Mouse (Mus musculus) G1E (cell line): ENCODE results near the gene Zfp385a. TPM values are rescaled to one million over a fixed set of nuclear protein-coding genes. Genes with fewer than 3 reads are reported as not detected.
A peak's percentile ranks its signal among the peaks of the same experiment; 100 is the strongest.

Source experiments
- ATAC-seq: 2 replicates; pipeline ENCODE4 v1.8.0; 2016; ENCODE audit warnings: mild to moderate bottlenecking; ENCODE audit not compliant: insufficient number of reproducible peaks, poor library complexity, low FRiP score, severe bottlenecking; ENCODE audit errors: extremely low read depth
- DNase-seq: peaks from one replicate; pipeline ENCODE4 v3.0.0; 2012; ENCODE audit warnings: low spot score
- H3K27me3 ChIP-seq: 2 replicates; pipeline ENCODE4 v1.6.1; 2012; ENCODE audit warnings: mild to moderate bottlenecking, low read length, inconsistent platforms; ENCODE audit not compliant: insufficient read depth
- H3K36me3 ChIP-seq: replicated peaks from 2 replicates; pipeline ENCODE3; 2012; ENCODE audit warnings: mild to moderate bottlenecking, inconsistent platforms
- H3K4me1 ChIP-seq: 2 replicates; pipeline ENCODE4 v1.6.1; 2012; ENCODE audit warnings: low read depth, low read length, inconsistent platforms, mixed read lengths; ENCODE audit not compliant: insufficient read depth
- H3K4me3 ChIP-seq: 2 replicates; pipeline ENCODE4 v1.5.1; 2012; ENCODE audit warnings: low read depth, mild to moderate bottlenecking, inconsistent platforms, low read length, moderate library complexity, mixed read lengths
- H3K9me3 ChIP-seq: replicated peaks from 2 replicates; pipeline ENCODE4 v1.6.1; 2012; ENCODE audit warnings: inconsistent platforms
- CTCF ChIP-seq: IDR thresholded peaks from 2 replicates; pipeline ENCODE4 v1.5.1; 2012; ENCODE audit warnings: low read depth, low read length, inconsistent platforms, mixed read lengths
- GATA1 ChIP-seq: IDR thresholded peaks from 2 replicates; pipeline ENCODE4 v1.6.1; 2012; ENCODE audit warnings: borderline replicate concordance, low read length, inconsistent platforms, mixed read lengths
- GATA2 ChIP-seq: IDR thresholded peaks from 2 replicates; pipeline ENCODE4 v1.6.1; 2012; ENCODE audit warnings: low read depth, low read length, inconsistent platforms, borderline replicate concordance
- POLR2AphosphoS5 ChIP-seq: IDR thresholded peaks from 2 replicates; pipeline ENCODE4 v1.6.1; 2012; ENCODE audit warnings: low read depth, low read length, inconsistent platforms; ENCODE audit not compliant: insufficient replicate concordance
- TAL1 ChIP-seq: conservative IDR thresholded peaks from 2 replicates; pipeline ENCODE4 v1.6.1; 2012; ENCODE audit warnings: low read depth, low read length, inconsistent platforms, mixed read lengths
- polyA plus RNA-seq: library from polyadenylated mRNA; stranded (reverse); fragments of >175 nt; gene quantifications from 2 replicates; pipeline ENCODE4 v1.2.3, GENCODE M21; 2012
- total RNA-seq, 2 experiments: library from RNA; stranded (forward) in 1 of 2; stranded (reverse) in 1 of 2; fragments of 200-1000 nt in 1 of 2; fragments of >200 nt in 1 of 2; fragmentation: Nextera tagmentation in 1 of 2; gene quantifications; 2 replicates each; pipeline ENCODE4 v1.2.3; 2014 to 2017

Zfp385a gene
- total and polyA plus RNA-seq, 3 experiments: 2.0 to 483 (median 74.3) TPM

DNA sequence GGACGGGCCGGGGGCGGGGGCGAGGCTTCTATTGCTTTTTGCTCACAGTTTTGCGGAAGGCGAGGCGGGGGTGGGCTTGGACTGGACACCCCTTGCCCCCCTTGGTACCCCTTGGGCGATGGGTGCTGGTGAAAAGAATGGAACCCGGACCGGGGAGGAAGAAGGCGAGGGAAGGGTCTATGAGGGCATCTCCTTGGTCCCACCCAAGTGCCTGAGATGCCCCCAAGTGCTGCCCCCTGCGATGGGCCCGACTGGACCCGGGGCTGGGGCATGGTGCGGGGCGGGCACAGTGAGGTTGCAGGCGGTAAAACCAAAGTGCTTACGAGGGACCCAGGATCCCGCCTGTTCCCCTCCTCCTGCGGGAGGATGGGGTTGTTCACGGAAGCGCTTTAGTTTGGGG lies 25.7 kb downstream of the Zfp385a start:
- Histone ChIP-seq H3K4me1 (peaks cover 73% of the 10 kb centered on the region), H3K27me3 (peaks cover 4% of the 10 kb centered on the region), H3K9me3 (no peaks in the 10 kb centered on the region), H3K4me3 (no peak overlapping the region), H3K36me3 (peaks cover 67% of the 10 kb centered on the region)
- TF ChIP-seq POLR2AphosphoS5 (no peak), GATA2 (no peak), CTCF (no peak)
- DNase-seq (no peak), ATAC-seq (no peak)

DNA sequence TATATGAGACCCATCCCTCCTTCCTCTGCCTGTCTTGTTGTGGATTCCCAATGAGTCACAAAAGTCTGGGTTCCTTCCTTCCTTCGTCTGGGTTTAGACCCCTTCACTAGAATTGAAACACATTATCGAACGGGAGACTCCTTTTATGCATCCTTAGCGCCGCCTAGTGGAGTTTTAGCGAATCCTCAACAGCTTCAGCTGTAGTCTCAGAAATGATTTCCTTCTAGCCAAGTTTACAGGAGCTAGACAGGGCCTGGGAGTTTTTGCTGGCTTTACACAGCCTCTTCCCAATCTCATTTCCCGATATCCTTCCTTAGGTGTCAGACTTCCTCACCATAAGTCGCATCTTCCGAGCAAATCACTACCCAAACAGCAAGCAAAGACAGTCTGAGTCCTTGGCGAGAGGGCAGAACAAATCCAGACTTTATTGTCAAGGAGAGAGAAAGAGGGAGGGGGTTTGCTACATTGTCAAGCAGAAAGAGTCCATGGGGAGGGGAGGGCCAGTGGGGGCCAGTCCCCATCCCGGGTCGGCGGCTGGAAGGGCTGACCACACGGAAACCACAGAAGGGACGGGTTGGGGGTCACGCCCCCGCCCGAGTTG lies 26.3 kb downstream of the Zfp385a start:
- peaks cover 10% of the 10 kb centered on the region for H3K27me3 ChIP-seq
- TF ChIP-seq GATA2 (no peak), CTCF (peak; percentile 60; the same call in 1 of the 2 replicates), POLR2AphosphoS5 (no peak), GATA1 (no peak)
- peaks cover 70% of the 10 kb centered on the region for H3K4me1 ChIP-seq
- H3K9me3 ChIP-seq: no peaks in the 10 kb centered on the region
- ATAC-seq (no peak; the same call in 1 of the 2 replicates), DNase-seq (peak; percentile 61)
- no peak overlapping the region for H3K4me3 ChIP-seq
- peaks cover 61% of the 10 kb centered on the region for H3K36me3 ChIP-seq

DNA sequence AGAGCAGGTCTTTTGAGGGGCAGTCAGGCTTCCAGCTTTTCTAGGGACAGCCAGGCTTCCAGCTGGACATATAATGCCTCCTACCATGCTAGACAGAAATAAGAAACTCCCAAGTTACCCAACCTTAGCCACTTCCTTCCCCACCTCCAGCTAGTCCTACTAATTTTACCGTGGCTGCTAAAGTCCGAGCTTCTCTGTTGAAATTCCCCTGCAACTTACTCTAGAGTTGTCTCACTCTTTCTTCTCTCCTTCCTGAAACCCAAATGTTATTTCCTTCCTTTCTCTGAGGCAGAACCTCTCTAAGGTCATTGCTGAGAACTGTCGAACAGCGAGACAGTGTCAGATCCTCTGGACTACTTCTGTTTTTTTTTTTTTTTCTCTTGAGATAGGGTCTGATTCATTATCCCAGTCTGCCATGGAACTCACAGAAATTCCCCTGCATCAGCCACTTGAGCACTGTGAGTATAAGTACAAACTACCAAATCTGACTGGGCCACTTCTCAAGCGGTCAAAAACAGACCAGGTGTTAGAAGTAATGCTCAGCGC lies 29.5 kb downstream of the Zfp385a start, which contains the start of gene Gpr84:
TSS of gene Gpr84 (minus strand) at position 248 of the 546 bp plus-strand sequence.
- TF ChIP-seq GATA2 (no peak), TAL1 (no peak), GATA1 (no peak), POLR2AphosphoS5 (no peak)
- DNase-seq (no peak), ATAC-seq (no peak)
- H3K4me1 ChIP-seq: peaks cover 58% of the 10 kb centered on the region
- peaks cover 30% of the 10 kb centered on the region for H3K36me3 ChIP-seq
- peaks cover 14% of the 10 kb centered on the region for H3K27me3 ChIP-seq
- no peaks in the 10 kb centered on the region for H3K9me3 ChIP-seq
- H3K4me3 ChIP-seq: no peak within 1 kb of the TSS

DNA sequence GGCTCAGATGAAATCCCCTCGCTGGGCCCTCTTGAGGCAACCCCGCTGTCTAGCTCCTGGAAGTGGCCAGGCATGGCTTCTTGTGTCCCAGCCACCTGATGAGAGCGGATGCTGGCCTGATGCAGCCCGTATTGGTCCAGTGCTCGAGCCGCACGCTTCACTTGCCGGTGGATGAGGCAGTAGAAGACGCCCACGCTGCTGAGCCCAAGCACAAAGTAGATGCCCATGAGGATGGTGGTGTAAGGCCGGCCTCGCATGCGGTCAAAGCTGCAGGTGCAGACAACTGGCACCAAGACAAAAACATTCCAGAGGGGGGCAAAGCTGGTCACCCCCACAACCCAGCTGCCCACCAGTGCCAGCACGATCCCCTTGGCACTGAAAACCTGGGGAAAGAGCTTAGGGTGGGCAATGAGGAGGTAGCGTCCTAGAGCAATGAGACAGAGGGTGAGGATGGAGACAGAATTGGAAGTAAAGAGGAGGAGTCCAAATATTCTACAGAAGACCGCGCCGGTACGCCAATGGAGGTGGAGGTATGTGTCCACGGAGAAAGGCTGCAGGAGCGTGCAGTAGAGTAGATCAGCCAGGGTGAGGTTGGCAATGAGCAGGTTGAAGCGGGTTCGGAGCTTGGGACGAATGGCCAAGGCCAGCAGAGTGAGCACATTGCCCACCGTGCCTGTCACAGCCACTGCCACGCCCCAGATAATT lies 30.9 kb downstream of the Zfp385a start:
- Histone ChIP-seq H3K27me3 (peaks cover 25% of the 10 kb centered on the region), H3K4me1 (peaks cover 62% of the 10 kb centered on the region), H3K9me3 (no peaks in the 10 kb centered on the region), H3K36me3 (peaks cover 16% of the 10 kb centered on the region), H3K4me3 (no peak overlapping the region)
- TF ChIP-seq TAL1: no peak
- no peak for TF ChIP-seq CTCF
- no peak for TF ChIP-seq GATA2
- no peak for ATAC-seq
- DNase-seq: no peak

DNA sequence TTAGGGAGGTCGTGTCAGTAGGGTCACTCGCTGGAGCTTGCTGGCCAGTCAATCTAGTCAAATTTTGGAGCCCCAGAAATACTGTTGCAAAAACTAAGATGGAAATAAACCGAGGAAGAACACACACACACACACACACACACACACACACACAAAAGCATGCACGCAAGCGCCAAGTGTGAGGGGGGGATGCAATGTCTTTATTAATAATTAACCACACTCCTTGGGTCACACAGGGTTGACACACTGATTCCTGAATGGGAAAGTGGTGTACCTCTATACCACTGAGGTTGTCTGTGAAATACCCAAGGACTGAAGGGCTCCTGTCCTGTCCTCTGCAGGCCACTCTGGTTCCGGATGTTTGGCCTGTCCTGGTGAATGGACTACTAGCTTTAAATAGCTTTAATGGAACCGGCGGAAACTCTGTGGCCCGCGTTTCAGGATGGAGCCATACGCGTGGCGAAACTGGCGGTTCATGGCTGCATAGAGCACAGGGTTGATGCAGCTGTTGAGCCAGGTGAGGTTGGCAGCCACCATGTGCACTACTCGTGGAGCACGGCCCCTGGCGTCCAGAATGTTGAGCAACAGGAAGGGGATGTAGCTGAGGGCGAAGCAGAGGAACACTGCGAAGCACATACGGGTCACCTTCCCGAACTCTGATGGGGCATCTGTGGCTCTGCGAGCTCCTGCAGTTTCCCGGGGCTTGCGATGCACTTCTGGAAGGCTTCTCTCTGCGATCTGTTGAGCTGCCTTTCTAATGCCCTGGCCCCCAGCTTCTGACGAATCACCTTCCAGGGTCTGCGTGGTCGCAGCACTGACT lies 31.6 kb downstream of the Zfp385a start:
- DNase-seq (no peak), ATAC-seq (no peak)
- peaks cover 8% of the 10 kb centered on the region for H3K36me3 ChIP-seq
- no peaks in the 10 kb centered on the region for H3K9me3 ChIP-seq
- H3K27me3 ChIP-seq: peaks cover 33% of the 10 kb centered on the region
- TF ChIP-seq GATA2: no peak
- no peak for TF ChIP-seq GATA1
- no peak for TF ChIP-seq TAL1
- TF ChIP-seq CTCF: no peak
- no peak for TF ChIP-seq POLR2AphosphoS5
- peaks cover 58% of the 10 kb centered on the region for H3K4me1 ChIP-seq
- H3K4me3 ChIP-seq: no peak overlapping the region

DNA sequence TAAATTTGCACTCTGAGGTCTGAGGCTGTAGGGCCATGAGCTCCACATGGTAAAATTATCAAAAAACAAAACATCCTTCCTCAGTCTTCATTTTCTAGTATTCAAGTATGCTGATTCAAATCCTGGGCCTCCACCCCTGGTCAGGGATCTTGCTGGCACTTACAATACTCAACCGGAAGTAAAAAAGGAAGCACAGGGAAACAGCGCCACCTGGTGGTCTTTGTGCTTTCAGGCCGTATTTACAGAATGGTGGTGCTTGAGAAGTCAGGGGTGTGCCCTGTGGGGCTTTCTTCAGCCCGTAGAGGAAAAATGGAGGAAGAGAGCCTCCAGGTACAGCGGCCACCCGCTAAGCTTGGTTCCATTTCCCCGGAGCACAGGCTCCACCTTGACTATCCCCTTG lies 32.8 kb downstream of the Zfp385a start:
- no peak overlapping the region; the same call in 1 of the 2 replicates for H3K4me3 ChIP-seq
- H3K4me1 ChIP-seq: peaks cover 50% of the 10 kb centered on the region
- no peaks in the 10 kb centered on the region for H3K36me3 ChIP-seq

More for the DNA sequence above, 32.8 kb downstream of the Zfp385a start:
- TF ChIP-seq TAL1: no peak
- no peak for TF ChIP-seq GATA1
- TF ChIP-seq GATA2: no peak
- peak; percentile 78 for TF ChIP-seq CTCF
- no peak for TF ChIP-seq POLR2AphosphoS5
- peak; percentile 71 for DNase-seq
- Histone ChIP-seq H3K9me3 (no peaks in the 10 kb centered on the region), H3K27me3 (peaks cover 44% of the 10 kb centered on the region)
- peak; percentile 50; the same call in 1 of the 2 replicates for ATAC-seq
